Comparison of ENCODE assay signal across 8 mouse cellular contexts in genomic region chr17:69438990-69439491, GRCm38 (mm10). TPM values are rescaled to one million over a fixed set of nuclear protein-coding genes. Genes with fewer than 3 reads are reported as not detected.
DNase-seq lines count a peak whose midpoint lies in the region; ATAC-seq and TF ChIP-seq lines count a peak whose summit lies in the region.

TSS of gene Akain1 (plus strand) at chr17:69439326.

- ATAC-seq in forebrain, postnatal 0 days, result peak; percentile 89

- peak within 1 kb of the TSS; percentile 2; the same call in 1 of the 2 replicates for H3K27ac ChIP-seq in cerebellum, adult 2 months (ENCODE audit: insufficient read depth, low read length)
- H3K27ac ChIP-seq in forebrain, postnatal 0 days (ENCODE audit: low read depth, low read length), result no peak within 1 kb of the TSS

- no peaks in the 10 kb centered on the region; the same call in none of the 2 replicates for H3K4me1 ChIP-seq in cerebellum, adult 2 months (ENCODE audit: control insufficient read depth, insufficient read depth, low read length)
- H3K4me1 ChIP-seq in forebrain, postnatal 0 days (ENCODE audit: insufficient read depth), result no peaks in the 10 kb centered on the region

- under 1% methylated on average over 44 of the region's 44 CpGs for WGBS in cerebellum, adult 2 months
- under 1% methylated on average over 44 of the region's 44 CpGs for WGBS in forebrain, postnatal 0 days

- H3K4me2 ChIP-seq in forebrain, postnatal 0 days (ENCODE audit: low read depth), result peak within 1 kb of the TSS; percentile 94

- H3K27me3 ChIP-seq in cerebellum, adult 2 months (ENCODE audit: control insufficient read depth, insufficient read depth, low read length), result no peaks in the 10 kb centered on the region; the same call in 1 of the 2 replicates
- peaks cover 36% of the 10 kb centered on the region for H3K27me3 ChIP-seq in forebrain, postnatal 0 days (ENCODE audit: insufficient read depth, low read length)

- H3K36me3 ChIP-seq in forebrain, postnatal 0 days (ENCODE audit: insufficient read depth), result no peaks in the 10 kb centered on the region

- TF ChIP-seq POLR2A in cerebellum, adult 2 months (IDR thresholded peaks at IDR 0.05; ENCODE audit: borderline replicate concordance, insufficient read depth, low read length), result peak; percentile 39; the same call in 1 of the 2 replicates

- DNase-seq in NIH3T3 (ENCODE audit: low read depth), result peak; percentile 65
- peak; percentile 74 to 77 for DNase-seq in cerebellum, adult 2 months
- DNase-seq in forebrain, postnatal 0 days, result peak; percentile 53
- peak; percentile 86 for DNase-seq in heart, postnatal 4 days
- DNase-seq in layer of hippocampus, adult 8-10 months (ENCODE audit: low spot score in 2 of 2), result peak; percentile 26 to 44
- DNase-seq in lung, postnatal 10 days, result peak; percentile 72
- DNase-seq in ovary, postnatal 36 days (ENCODE audit: low spot score), result peak; percentile 84
- peak; percentile 57 to 63 for DNase-seq in thymus, postnatal 36 days

- peak within 1 kb of the TSS; percentile 47 for H3K9ac ChIP-seq in forebrain, postnatal 0 days

- TF ChIP-seq CTCF in cerebellum, adult 2 months (IDR thresholded peaks at IDR 0.05; ENCODE audit: borderline replicate concordance, insufficient read depth, low read depth, low read length), result no peak
- TF ChIP-seq CTCF in forebrain, postnatal 0 days (IDR thresholded peaks at IDR 0.05; ENCODE audit: low read depth), result no peak

- H3K9me3 ChIP-seq in forebrain, postnatal 0 days (ENCODE audit: low read length), result no peaks in the 10 kb centered on the region

- peak within 1 kb of the TSS; percentile 51 for H3K4me3 ChIP-seq in cerebellum, adult 2 months (replicated peaks; ENCODE audit: insufficient read depth, low read depth, low read length)
- H3K4me3 ChIP-seq in forebrain, postnatal 0 days (ENCODE audit: low read depth, low read length), result peak within 1 kb of the TSS; percentile 56

RNA-seq across cellular contexts. Expression of gene Akain1, which starts in this region (rescaled TPM):
- polyA plus RNA-seq in cerebellum, adult 2 months (2012; rRNA removed), result 29.4 and 30.6 TPM in 2 replicates
- total RNA-seq in forebrain, postnatal 0 days (2014; rRNA removed), result 0.10 and 0.92 TPM in 2 replicates
- polyA plus RNA-seq in forebrain, postnatal 0 days (2015; fragmentation: Nextera tagmentation; extraction: Ambion mirVana), result 0.64 and 0.65 TPM in 2 replicates
- total RNA-seq in heart, postnatal 4 days (2021), result under 1 TPM in 1 of 2 experiments, not detected in 1; 0.19 TPM
- total RNA-seq in layer of hippocampus, adult 8-10 months (2022), result 10 to 100 TPM; 14.6 to 17.5 (median 16.6) TPM

Comparison
In these comparisons a context has a peak if more than half of its experiments do, and no peak if none do; other contexts are left out.
1. RNA of gene Akain1 (polyA plus RNA-seq): 29.4 to 30.6 TPM in cerebellum, adult 2 months; 0.64 to 0.65 TPM in forebrain, postnatal 0 days; every median in the first group is over 10 times any median in the second.
2. Peak in DNase-seq, ATAC-seq, H3K4me3 ChIP-seq, H3K9ac ChIP-seq and H3K4me2 ChIP-seq in forebrain, postnatal 0 days; RNA of the gene not detected or under 1 TPM.
3. Peak in DNase-seq in heart, postnatal 4 days; RNA of the gene not detected or under 1 TPM.
4. DNase-seq: peak in every context shown above with its lines; median percentile 86 in heart, postnatal 4 days; 84 in ovary, postnatal 36 days; 76 in cerebellum, adult 2 months; 72 in lung, postnatal 10 days; 65 in NIH3T3; 60 in thymus, postnatal 36 days; 53 in forebrain, postnatal 0 days; 35 in layer of hippocampus, adult 8-10 months.